Mouse (Mus musculus): ENCODE measurements around the gene Nhp2. TPM values are rescaled to one million over a fixed set of nuclear protein-coding genes. Genes with fewer than 3 reads are reported as not detected.
A peak's percentile ranks its signal among the peaks of the same experiment; 100 is the strongest.

Nhp2 gene
- polyA plus RNA-seq, 2 experiments, result 78.3 to 136 TPM

DNA sequence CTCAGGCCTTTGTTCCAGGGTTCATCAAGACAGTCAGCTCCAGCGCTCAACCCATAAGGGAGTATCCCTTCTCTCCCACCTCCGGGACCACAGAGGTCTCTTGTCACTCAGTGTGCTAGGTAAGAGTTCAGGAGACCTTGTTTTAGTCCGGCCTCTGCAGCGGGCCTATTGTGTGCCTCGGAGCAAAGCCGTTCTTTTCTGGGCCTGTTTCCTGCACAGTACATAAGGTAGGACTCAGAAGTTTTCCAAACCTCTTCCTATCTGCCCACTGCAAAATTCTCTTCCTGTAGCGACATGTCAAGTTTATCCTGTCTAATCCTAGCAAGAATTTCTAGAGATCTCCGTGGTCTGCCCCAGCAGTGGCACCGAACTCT is 35.5 kb upstream of the Nhp2 start:
- Histone ChIP-seq H3K4me1 (replicated peaks; ENCODE audit: control insufficient read depth in 2 of 2, insufficient read depth in 2 of 2, low read length in 1 of 2) (peaks cover 18 to 27% of the 10 kb centered on the region in 2 experiments), H3K27ac (peak overlapping the region; percentile 94), H3K9me3 (ENCODE audit: control insufficient read depth, low read length) (no peaks in the 10 kb centered on the region), H3K4me2 (ENCODE audit: low read depth) (peak overlapping the region; percentile 98), H3K36me3 (replicated peaks; ENCODE audit: control insufficient read depth, insufficient read depth, low read depth) (peaks cover 24% of the 10 kb centered on the region), H3K4me3 (ENCODE audit: insufficient read depth in 1 of 2, low read depth in 2 of 2, low read length in 2 of 2) (peak overlapping the region; percentile 48 to 95), H3K27me3 (ENCODE audit: control insufficient read depth, insufficient read depth, low read length) (no peaks in the 10 kb centered on the region), H3K9ac (replicated peaks) (peak overlapping the region; percentile 95)
- TF ChIP-seq CTCF (IDR thresholded peaks at IDR 0.05; ENCODE audit: low read depth) (no peak), EP300 (IDR thresholded peaks at IDR 0.05; ENCODE audit: low read depth) (no peak)
- DNase-seq (ENCODE audit: low read depth in 3 of 3, low spot score in 3 of 3) (no peak), ATAC-seq (ENCODE audit: insufficient read depth) (peak; percentile 33)
- WGBS (ENCODE audit: insufficient replicate concordance), result 16% methylated on average over 9 of the region's 9 CpGs

GRCm38 (mm10) chr11:51584431-51585248 is 34.9 kb upstream of the Nhp2 start, which contains the start of gene Phykpl:
Gene Phykpl, plus strand, starts transcription at chr11:51584757.
- H3K4me1 ChIP-seq (replicated peaks; ENCODE audit: control insufficient read depth in 2 of 2, insufficient read depth in 2 of 2, low read length in 1 of 2), result peaks cover 18 to 27% of the 10 kb centered on the region in 2 experiments
- H3K27me3 ChIP-seq (ENCODE audit: control insufficient read depth, insufficient read depth, low read length), result no peaks in the 10 kb centered on the region
- H3K9ac ChIP-seq (replicated peaks), result peak within 1 kb of the TSS; percentile 95
- H3K4me3 ChIP-seq (ENCODE audit: insufficient read depth in 1 of 2, low read depth in 2 of 2, low read length in 2 of 2), result peak within 1 kb of the TSS; percentile 94 to 95
- TF ChIP-seq CTCF (IDR thresholded peaks at IDR 0.05; ENCODE audit: low read depth), result peak; percentile 81
- TF ChIP-seq EP300 (IDR thresholded peaks at IDR 0.05; ENCODE audit: low read depth), result no peak
- peak; percentile 90 for ATAC-seq (ENCODE audit: insufficient read depth)
- under 1% methylated on average over 59 of the region's 59 CpGs for WGBS (ENCODE audit: insufficient replicate concordance)
- peak within 1 kb of the TSS; percentile 94 for H3K27ac ChIP-seq
- peaks cover 25% of the 10 kb centered on the region for H3K36me3 ChIP-seq (replicated peaks; ENCODE audit: control insufficient read depth, insufficient read depth, low read depth)
- peak; percentile 95 to 96 (median 95) for DNase-seq (ENCODE audit: low read depth in 3 of 3, low spot score in 3 of 3)
- H3K4me2 ChIP-seq (ENCODE audit: low read depth), result peak within 1 kb of the TSS; percentile 98
- H3K9me3 ChIP-seq (ENCODE audit: control insufficient read depth, low read length), result no peaks in the 10 kb centered on the region

DNA sequence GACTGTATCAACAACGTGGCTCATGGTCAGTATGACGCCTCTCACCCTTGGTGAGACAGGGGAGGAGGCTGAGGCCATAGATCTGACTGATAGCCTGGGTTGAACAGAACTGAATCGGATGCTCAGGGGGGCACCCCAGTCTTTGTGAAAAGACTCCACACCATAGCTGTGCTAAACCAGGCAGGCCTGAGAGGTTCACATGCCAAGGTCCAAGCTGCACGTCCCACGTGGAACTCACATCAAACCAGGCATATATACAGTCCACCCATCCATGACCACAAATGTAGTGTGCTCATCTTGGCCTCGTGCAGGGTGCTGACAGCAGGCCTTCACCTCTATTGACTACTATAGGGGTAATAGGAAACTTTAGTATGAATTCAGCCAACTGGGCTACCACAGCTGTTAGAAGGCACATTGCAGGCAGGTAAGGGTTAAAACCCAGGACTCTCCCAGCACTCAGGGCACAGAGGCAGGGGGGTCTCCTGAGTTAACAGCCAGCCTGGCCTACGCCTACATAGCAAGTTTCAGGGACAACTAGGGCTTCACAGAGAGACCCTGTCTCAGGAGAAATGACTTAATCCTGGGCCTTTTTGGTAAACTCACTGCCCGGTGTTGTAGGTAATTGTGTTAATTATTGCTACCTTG is 33.8 kb upstream of the Nhp2 start:
- peaks cover 18 to 27% of the 10 kb centered on the region in 2 experiments for H3K4me1 ChIP-seq (replicated peaks; ENCODE audit: control insufficient read depth in 2 of 2, insufficient read depth in 2 of 2, low read length in 1 of 2)
- DNase-seq (ENCODE audit: low read depth in 3 of 3, low spot score in 3 of 3) (no peak), ATAC-seq (ENCODE audit: insufficient read depth) (no peak)
- peak overlapping the region; percentile 95 for H3K9ac ChIP-seq (replicated peaks)
- TF ChIP-seq CTCF (IDR thresholded peaks at IDR 0.05; ENCODE audit: low read depth), result no peak
- TF ChIP-seq EP300 (IDR thresholded peaks at IDR 0.05; ENCODE audit: low read depth), result no peak
- no peaks in the 10 kb centered on the region for H3K27me3 ChIP-seq (ENCODE audit: control insufficient read depth, insufficient read depth, low read length)
- 34% methylated on average over 8 of the region's 8 CpGs for WGBS (ENCODE audit: insufficient replicate concordance)
- peaks cover 26% of the 10 kb centered on the region for H3K36me3 ChIP-seq (replicated peaks; ENCODE audit: control insufficient read depth, insufficient read depth, low read depth)
- H3K4me3 ChIP-seq (ENCODE audit: insufficient read depth in 1 of 2, low read depth in 2 of 2, low read length in 2 of 2), result peak overlapping the region; percentile 94 to 95
- H3K4me2 ChIP-seq (ENCODE audit: low read depth), result peak overlapping the region; percentile 98
- peak overlapping the region; percentile 72 for H3K27ac ChIP-seq
- no peaks in the 10 kb centered on the region for H3K9me3 ChIP-seq (ENCODE audit: control insufficient read depth, low read length)

DNA sequence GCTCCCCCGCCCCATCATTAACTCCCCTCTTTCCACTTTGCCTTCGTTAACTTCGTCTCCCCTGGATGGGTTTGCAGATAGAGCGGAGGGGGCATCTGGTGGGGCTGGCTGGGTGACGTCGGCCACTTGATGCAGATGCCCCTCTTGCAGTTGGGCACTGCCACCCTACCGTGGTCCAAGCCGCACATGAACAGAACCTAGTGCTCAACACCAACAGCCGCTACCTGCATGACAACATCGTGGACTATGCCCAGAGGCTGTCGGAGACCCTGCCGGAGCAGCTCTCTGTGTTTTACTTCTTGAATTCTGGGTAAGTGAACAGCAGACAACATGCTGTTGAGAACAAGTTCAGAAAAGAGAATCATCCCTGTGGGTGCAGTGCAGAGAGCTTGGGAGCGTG is 33.1 kb upstream of the Nhp2 start:
- 84% methylated on average over 13 of the region's 13 CpGs for WGBS (ENCODE audit: insufficient replicate concordance)
- DNase-seq (ENCODE audit: low read depth in 3 of 3, low spot score in 3 of 3) (no peak), ATAC-seq (ENCODE audit: insufficient read depth) (no peak)
- peaks cover 33% of the 10 kb centered on the region for H3K36me3 ChIP-seq (replicated peaks; ENCODE audit: control insufficient read depth, insufficient read depth, low read depth)
- H3K9me3 ChIP-seq (ENCODE audit: control insufficient read depth, low read length), result no peaks in the 10 kb centered on the region
- TF ChIP-seq CTCF (IDR thresholded peaks at IDR 0.05; ENCODE audit: low read depth) (no peak), EP300 (IDR thresholded peaks at IDR 0.05; ENCODE audit: low read depth) (no peak)
- no peaks in the 10 kb centered on the region for H3K27me3 ChIP-seq (ENCODE audit: control insufficient read depth, insufficient read depth, low read length)
- H3K27ac ChIP-seq, result no peak overlapping the region
- H3K4me2 ChIP-seq (ENCODE audit: low read depth), result peak overlapping the region; percentile 98
- no peak overlapping the region; the same call in 1 of the 2 replicates for H3K9ac ChIP-seq (replicated peaks)
- peaks cover 18 to 27% of the 10 kb centered on the region in 2 experiments for H3K4me1 ChIP-seq (replicated peaks; ENCODE audit: control insufficient read depth in 2 of 2, insufficient read depth in 2 of 2, low read length in 1 of 2)
- H3K4me3 ChIP-seq (ENCODE audit: insufficient read depth in 1 of 2, low read depth in 2 of 2, low read length in 2 of 2), result no peak overlapping the region

GRCm38 (mm10) chr11:51587059-51587458 is 32.5 kb upstream of the Nhp2 start:
- WGBS (ENCODE audit: insufficient replicate concordance), result 78% methylated on average over 1 of the region's 1 CpGs
- ATAC-seq (ENCODE audit: insufficient read depth), result no peak
- no peaks in the 10 kb centered on the region for H3K27me3 ChIP-seq (ENCODE audit: control insufficient read depth, insufficient read depth, low read length)
- peaks cover 18 to 27% of the 10 kb centered on the region in 2 experiments for H3K4me1 ChIP-seq (replicated peaks; ENCODE audit: control insufficient read depth in 2 of 2, insufficient read depth in 2 of 2, low read length in 1 of 2)
- H3K4me2 ChIP-seq (ENCODE audit: low read depth), result no peak overlapping the region; the same call in 1 of the 2 replicates
- no peak overlapping the region for H3K9ac ChIP-seq (replicated peaks)
- no peak overlapping the region for H3K4me3 ChIP-seq (ENCODE audit: insufficient read depth in 1 of 2, low read depth in 2 of 2, low read length in 2 of 2)
- no peaks in the 10 kb centered on the region for H3K9me3 ChIP-seq (ENCODE audit: control insufficient read depth, low read length)
- no peak for DNase-seq (ENCODE audit: low read depth in 3 of 3, low spot score in 3 of 3)
- H3K36me3 ChIP-seq (replicated peaks; ENCODE audit: control insufficient read depth, insufficient read depth, low read depth), result peaks cover 39% of the 10 kb centered on the region
- no peak overlapping the region for H3K27ac ChIP-seq
- TF ChIP-seq EP300 (IDR thresholded peaks at IDR 0.05; ENCODE audit: low read depth) (no peak), CTCF (IDR thresholded peaks at IDR 0.05; ENCODE audit: low read depth) (no peak)

All from liver, embryonic 14.5 days (tissue).